Mouse (Mus musculus) adrenal gland, postnatal 14 days (tissue): ENCODE measurements around the gene Perp. TPM values are rescaled to one million over a fixed set of nuclear protein-coding genes. Genes with fewer than 3 reads are reported as not detected.

ENCODE experiments used
- DNase-seq: peaks from one replicate; pipeline ENCODE4 v3.0.0; 2021; ENCODE audit warnings: mixed read lengths
- total RNA-seq: library from RNA; stranded (reverse); gene quantifications from 2 replicates; pipeline ENCODE4 v1.2.3, GENCODE M21; 2021

Gene Perp
- total RNA-seq, 1 experiment from 2014 or later = 9.8 TPM

- DNase-seq = no peak
These were observed 16.6 kb downstream of the Perp start for GRCm38 (mm10) chr10:18861418-18861817.

- DNase-seq = no peak
These were observed 18.5 kb downstream of the Perp start for GRCm38 (mm10) chr10:18863332-18863731.

- no peak for DNase-seq
These were observed 19.9 kb downstream of the Perp start for GRCm38 (mm10) chr10:18864753-18865152.

- DNase-seq = no peak
These were observed 26.2 kb downstream of the Perp start for GRCm38 (mm10) chr10:18870990-18871389.

- no peak for DNase-seq
These were observed 31.4 kb downstream of the Perp start for GRCm38 (mm10) chr10:18876211-18876610.

- DNase-seq = no peak
These were observed 33.3 kb downstream of the Perp start for GRCm38 (mm10) chr10:18878111-18878510.

GRCm38 (mm10) chr10:18879160-18879559, 34.3 kb downstream of the Perp start:
- DNase-seq = no peak

- DNase-seq = no peak
These were observed 34.9 kb downstream of the Perp start for GRCm38 (mm10) chr10:18879690-18880089.

GRCm38 (mm10) chr10:18882190-18882589, 37.4 kb downstream of the Perp start:
- no peak for DNase-seq

GRCm38 (mm10) chr10:18886918-18887625, 42.3 kb downstream of the Perp start:
- peak; percentile 61 for DNase-seq

- DNase-seq = no peak
These were observed 43.9 kb downstream of the Perp start for GRCm38 (mm10) chr10:18888751-18889150.

- no peak for DNase-seq
These were observed 44.4 kb downstream of the Perp start for GRCm38 (mm10) chr10:18889255-18889654.

GRCm38 (mm10) chr10:18891110-18891509, 46.3 kb downstream of the Perp start:
- no peak for DNase-seq

GRCm38 (mm10) chr10:18892102-18892501, 47.3 kb downstream of the Perp start:
- no peak for DNase-seq

- peak; percentile 54 for DNase-seq
These were observed 49.7 kb downstream of the Perp start for GRCm38 (mm10) chr10:18894259-18895166.

- peak; percentile 77 for DNase-seq
These were observed 59.3 kb downstream of the Perp start for GRCm38 (mm10) chr10:18904108-18904507.

Other genes with a start within 250 kb of the Perp start
- gene Arfgef3, start 101.1 kb upstream of the Perp start, total RNA-seq = 5.4 and 7.0 TPM in 2 replicates
- gene Gm4922, start 58.2 kb upstream of the Perp start, total RNA-seq = not detected in 2 replicates
- 4.7 and 10.3 TPM in 2 replicates for gene Tnfaip3, start 170.6 kb downstream of the Perp start, total RNA-seq